Mouse (Mus musculus): Measurements from ENCODE around the gene Mfap3.

The Mfap3 gene

DNA sequence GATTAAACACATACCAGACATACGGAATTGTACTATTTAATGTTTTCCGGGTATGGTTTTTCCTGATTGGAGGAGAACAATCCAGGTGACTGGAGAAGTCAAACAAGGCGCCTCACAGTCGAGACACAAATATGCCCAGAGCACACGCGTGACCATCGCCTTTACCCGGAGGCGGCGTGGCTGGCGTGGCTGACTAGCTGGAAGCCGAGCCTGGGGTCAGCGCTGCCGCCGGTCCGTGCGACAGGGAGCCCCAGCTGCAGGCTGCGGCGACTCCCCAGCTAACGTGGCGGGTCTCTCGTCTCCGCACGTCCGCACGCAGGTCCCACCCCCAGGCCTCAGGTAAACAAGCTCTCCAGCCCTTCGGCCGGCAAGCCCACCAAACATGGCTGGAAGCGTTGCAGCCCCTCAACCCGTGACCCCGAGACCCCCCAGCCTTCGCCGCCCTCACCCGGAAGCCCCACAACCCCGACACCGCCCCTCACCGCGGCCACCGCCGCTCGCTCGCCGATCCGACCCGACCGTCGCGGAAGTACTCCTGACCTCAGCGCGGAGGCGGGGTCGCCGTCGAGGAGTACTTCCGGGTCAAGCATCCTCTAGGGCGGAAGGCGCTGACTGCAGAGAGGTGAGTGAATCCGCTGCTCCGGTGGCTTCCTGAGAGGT lies at the start of gene Mfap3, which contains the start of gene Fam114a2:
Gene Mfap3, plus strand, starts transcription at position 574 of the 660 bp plus-strand sequence.
Gene Fam114a2, minus strand, starts transcription at position 527 of the 660 bp plus-strand sequence.
- DNase-seq: peak; percentile 93 to 94

DNA sequence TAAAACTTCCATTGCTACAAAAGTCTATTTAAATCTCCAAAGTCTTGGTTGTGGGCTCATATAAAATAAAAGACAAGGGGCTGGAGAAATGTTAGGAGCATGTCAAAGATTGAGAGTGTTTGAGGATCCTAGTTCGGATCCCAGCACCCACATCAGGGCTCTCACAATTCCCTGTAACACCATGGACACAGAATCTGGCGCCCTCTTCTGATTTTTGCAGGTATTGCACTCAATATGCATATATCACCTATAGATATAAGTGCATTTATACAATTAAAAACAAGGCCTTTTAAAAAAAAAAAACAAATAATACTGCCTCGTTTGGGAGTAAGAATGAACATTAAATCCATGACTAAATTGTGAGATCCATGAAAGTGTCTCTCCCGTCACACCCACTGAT lies 49.8 kb upstream of the Mfap3 start:
- no peak for DNase-seq

DNA sequence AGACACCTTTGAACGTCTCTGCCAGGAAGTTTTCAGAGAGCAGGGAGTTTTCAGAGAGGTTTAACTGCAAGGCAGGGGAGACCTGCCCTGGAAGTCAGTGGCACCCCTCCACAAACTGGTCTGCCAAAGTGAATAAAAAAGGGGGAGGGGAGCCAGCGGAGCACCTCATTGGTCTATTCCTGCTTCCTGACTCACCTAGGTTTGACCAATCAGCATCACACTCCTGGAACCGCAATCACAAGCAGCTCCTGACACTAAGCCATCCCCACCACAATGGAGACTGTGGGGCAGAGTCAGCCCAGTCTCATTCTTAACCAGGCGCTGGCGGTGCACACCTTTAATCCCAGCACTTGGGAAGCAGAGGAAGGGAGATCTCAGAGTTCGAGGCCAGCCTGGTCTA lies 48.4 kb upstream of the Mfap3 start:
- no peak for DNase-seq

DNA sequence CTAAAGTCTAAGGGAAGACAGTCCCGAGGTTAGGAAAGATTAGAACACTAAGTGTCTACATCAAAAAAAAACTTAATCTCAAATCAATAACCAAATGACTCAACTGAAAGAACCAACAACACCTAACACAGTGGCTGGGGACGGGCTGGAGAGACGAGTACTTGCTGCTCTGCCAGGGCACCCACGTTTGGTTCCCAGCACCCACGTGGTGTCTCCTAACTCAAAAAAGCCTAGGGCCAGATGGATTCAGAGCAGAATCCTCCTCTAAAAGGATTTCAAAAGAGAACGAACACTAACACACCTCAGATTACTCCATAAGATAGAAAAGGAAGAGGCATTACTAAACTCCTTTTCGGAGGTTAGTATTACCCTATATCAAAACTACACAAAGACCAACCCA lies 47.5 kb upstream of the Mfap3 start:
- no peak for DNase-seq

DNA sequence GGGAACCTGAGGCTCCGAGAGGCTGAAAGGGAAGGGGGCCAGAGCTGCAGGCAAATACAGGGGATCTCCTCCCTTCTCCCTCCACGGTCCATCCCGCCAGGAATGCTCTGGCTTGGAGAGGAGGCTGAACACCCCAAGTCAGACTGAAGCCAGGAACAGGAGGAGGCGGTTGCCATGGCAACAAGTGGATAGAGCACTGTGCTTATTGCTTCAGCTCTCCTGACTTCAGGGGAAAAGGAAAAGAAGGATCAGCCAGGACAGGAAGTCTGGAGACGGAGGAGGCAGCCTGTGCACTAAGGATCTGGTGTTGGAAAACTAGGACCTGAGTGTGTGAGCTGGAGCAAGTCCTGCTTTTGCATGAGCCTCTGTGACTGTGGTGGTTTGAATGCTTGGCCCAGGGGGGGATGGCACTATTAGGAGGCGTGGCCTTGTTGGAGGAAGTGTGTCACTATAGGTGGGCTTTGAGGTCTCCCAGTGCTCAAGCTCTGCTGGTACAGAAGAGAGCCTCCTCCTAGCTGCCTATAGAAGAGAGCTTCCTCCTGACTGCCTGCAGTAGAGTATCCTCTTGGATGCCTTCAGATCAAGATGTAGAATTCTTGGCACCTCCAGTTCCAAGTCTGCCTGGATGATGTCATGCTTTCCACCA lies 44.0 kb upstream of the Mfap3 start:
- DNase-seq: no peak

DNA sequence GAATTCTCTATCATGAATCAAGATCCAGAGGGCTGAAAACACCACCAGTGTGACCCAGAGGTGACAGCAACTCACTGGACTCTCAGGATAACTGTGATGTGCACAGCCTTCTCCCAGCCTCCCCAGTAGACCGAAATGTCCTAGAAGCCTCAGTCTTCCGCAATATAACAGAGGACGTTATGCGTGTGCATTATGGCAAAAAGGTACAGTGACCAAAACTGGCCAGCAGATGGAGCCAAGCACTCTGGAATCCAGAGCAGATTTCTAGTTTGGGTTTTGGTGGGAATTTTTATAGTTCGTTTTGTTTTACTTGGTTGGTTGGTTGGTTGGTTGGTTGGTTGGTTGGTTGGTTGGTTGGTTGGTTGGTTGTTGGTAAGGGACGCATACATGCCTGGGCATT lies 43.3 kb upstream of the Mfap3 start:
- DNase-seq: peak; percentile 45 to 49

DNA sequence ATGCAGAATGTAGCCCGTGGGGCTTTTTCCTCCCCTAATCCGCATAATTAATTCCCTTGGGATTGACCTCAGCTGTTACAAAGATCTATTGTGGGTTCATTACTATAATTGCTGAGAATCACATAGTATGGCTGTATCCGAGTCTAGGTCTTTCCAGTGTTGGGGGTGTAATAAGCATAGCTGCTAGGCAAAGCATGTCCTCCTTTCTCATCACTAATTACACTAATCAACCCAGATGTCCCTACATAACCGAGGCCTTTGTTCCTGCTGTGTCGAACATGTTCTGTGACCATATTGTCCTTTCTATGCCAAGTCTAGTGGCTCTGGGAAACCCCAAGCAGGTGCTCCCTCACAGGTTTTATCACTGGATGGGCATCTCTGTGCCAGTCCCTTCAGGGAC lies 40.4 kb upstream of the Mfap3 start:
- DNase-seq: no peak

DNA sequence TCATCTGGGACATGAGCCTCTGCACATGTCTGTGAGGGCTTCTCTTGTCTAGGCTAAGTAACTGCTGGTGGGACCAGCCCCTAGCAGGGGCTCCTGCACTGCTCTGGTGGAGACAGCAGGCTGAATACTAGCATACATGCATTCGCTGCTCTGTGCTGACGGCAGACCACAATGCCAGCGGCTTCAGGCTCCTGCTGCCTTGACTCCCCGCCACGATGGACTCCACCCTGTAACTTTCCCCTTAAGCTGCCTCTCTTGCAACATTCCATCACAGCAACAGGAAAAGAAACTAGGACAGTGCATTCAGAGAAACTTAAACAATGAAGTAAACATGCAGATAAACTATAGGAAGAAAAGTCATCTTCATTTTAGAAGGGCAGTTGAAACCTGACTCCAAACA lies 30.0 kb upstream of the Mfap3 start:
- DNase-seq: no peak

DNA sequence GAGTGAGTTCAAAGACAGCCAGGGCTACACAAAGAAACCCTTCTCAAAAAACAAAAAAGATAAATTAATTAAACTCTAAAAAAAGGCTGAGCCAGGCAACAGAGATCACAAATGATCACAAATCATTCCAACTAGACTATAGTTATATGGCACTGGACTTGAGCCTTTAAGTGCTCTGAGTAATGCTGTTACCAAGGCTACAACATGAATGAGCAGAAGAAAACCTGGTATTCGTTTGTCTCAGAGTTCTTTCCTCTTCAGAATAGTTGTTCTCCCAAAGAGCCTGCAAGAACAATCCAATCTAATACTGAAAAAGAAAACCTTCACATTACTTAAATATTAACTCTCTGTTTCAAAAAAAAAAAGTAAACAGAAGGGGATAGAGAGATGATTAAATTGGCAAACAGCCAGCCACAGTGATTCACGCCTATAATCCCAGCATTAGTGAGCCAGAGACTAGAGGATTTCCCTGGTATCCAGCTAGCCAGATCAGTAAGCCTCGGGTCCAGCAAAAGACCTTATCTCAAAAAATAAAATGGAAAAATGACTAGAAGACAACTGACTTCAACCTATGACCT lies 21.9 kb upstream of the Mfap3 start:
- no peak for DNase-seq

DNA sequence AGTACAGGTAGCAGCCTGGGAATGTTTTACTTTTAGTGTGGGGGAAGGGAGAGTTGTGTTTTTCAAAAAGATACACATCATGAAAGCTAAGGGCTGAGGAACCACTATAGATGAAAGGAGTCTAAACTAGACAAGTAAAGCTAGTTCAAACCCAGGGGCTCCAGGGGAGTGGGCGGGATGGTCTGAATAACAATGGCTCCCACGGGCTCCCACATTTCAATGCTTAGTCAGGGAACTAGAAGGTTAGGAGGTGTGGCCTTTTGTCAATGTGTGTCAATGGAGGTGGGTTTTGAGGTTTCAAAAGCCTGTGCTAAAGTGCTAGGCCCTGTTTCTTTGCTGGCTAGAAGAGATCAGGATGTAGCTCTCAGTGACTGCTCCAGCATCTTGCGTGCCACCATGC lies 20.8 kb upstream of the Mfap3 start:
- no peak for DNase-seq

DNA sequence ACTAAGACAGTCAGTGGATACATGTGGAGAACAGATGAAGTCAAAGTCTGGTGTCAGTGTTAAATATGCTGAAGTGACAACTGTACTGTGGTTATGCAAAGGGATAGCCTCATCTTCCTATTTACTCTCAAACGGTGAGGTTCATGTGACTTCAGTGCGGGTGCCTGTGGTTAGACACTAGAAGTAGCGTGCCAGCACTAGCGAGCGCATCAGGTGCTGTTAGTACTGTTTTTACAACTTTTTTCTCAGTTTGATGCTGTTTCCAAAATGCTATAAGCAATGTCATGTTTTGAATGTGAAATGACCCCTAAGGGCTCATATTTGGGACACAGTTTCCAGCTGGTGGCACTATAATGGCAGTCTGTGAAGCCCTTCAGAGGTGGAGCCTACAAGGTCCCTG lies 20.2 kb upstream of the Mfap3 start:
- no peak for DNase-seq

DNA sequence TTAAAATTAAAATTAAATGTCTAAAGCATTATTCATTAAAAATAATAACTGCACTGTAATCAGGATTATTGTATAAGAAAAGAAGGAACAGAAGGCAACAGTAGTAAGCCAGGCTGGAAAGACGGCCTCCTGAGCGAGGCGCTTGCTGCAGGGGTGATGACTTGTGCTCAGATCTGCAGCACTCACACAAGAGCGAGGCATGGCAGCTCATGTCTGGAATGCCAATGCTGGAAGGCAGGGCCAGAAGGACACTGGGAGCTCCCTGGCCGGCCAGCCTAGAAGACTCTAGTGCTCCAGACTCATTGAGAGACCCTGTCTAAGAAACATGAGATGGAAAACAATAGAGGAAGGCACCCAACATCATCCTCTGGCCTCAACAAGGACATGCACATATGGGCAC lies 15.3 kb upstream of the Mfap3 start:
- no peak for DNase-seq

DNA sequence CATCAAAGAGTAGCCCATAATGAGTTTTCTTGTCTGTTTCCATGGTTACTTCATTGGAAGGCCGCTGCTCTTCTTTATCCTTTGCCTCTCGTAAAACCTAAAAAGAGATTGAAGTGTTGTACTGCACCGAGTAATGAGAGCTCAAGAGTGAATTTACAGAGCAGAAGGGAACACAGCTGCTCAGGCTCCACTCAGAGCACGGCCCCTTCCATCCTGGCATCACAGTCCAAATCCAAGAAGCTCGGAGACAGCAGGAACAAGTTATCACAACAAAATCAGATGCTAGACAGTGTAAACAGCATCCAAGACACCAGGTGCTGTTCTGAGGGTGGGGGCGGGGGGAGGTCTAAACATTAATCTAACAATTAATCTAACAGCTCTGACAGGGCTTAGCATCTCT lies 11.6 kb upstream of the Mfap3 start:
- no peak for DNase-seq

DNA sequence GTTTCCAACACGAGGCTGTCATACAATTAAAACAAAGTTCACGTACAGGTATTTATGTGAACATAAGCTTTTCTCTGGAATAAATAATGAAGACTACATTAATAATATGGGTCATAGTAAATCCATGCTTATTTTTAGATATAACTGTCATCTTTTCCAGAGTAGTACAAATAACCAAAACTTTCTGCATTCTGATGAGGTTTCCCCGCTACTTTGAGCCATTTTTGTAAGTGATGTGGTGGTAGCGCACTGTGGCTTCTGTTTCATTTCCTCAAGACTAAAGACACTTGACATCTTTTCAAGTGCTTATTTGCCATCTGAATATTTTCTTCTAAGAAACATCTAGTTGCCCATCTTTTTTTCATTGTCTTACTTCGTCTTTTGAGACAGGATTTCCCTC lies 3.2 kb upstream of the Mfap3 start:
- no peak for DNase-seq

DNA sequence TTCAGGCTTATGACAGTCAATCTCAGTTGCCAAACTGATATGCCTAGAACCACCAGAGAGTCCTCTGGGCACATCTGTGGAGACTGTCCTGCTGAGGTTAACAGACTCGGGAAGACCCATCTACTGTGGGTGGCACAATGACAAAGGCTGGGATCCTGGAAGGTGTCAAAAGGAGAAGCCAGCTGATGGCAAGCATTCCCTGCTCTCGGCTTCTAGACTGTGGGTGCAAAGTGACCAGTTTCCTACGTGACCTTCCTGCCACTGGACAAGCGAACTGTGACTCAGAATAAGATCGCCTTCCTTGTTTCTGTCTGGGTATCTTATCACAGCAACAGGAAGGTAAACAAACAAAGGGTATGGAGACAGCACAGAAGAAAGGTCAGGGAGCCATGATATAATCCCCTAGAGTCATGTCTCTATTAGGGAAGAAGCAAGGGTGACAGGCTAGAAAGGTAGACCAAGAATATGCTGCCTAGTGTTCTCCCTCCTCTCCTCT lies 1.5 kb upstream of the Mfap3 start:
- DNase-seq: no peak

DNA sequence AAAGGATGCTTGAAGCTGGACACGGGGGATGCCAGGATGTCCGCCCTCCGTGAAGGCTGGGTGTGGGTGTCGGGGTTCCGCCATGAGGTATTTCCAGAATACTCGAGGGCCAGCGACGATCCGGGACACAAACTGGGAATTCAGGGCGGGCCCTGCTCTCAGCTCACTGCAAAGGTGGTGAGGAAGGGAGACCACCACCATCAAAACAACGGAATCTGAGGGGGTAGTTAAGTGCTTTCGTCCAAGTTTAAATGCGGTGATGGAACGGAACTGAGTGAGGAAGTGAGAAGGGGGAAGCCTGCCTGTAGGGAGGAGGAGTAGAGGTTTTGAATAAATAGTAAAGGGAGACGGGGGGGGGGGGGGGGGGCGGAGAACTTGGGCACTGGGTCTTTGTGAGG lies 286 bp downstream of the Mfap3 start:
- no peak for DNase-seq

DNA sequence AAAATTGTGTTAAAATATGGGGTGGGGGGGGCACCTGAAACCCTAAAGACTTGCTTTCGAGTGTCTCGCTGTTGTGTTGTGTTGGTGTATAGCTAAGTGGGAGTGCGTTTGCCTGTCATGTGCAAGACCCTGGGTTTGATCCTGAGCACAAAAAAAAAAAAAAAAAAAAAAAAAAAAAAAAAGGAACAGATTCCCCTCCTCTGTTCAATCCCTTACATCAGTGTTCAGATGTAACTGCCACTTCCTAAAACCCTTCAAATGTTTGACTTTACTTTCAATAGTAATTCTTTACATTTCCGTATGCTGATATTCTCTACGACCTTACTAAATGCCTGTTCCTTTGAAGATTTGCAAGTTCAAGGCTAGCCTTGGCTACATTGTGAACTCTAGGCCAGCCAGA lies 840 bp downstream of the Mfap3 start:
- no peak for DNase-seq

DNA sequence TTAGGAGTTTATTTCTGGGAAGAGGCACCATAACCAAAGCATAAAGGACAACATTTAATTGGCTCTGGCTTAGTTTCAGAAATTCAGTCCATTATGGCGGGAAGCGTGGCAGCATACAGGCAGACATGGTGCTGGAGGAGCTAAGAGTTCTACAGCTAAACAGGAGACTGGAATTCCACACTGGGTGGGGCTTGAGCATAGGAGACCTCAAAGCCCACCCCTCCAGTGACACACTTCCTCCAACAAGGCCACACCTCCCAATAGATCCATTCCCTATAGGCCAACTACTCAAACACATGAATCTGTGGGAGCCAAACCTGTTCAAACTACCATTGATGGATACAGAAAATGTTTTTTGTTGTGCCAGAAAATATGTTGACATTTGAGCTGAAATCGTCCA lies 2.7 kb downstream of the Mfap3 start:
- DNase-seq: no peak

DNA sequence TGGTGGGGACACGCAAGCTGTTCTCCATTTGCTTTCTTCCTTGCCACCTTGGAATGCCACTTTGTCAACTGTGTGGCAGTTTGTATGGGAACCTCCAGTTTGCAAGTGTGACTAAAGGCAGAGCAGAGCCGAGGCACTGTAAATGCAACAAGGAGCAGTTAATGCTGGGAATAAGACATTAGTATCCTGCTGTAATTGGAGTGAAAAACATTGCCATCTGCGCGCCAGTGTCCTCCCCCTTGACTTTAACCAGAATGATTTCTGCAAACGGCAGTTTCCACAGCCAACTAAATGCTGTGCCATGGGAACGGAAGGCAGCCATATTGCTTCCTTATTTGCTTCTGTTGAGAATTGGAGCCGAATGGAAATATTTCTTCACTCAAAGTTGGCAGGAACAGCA lies 3.6 kb downstream of the Mfap3 start:
- DNase-seq: peak; percentile 6 to 8

DNA sequence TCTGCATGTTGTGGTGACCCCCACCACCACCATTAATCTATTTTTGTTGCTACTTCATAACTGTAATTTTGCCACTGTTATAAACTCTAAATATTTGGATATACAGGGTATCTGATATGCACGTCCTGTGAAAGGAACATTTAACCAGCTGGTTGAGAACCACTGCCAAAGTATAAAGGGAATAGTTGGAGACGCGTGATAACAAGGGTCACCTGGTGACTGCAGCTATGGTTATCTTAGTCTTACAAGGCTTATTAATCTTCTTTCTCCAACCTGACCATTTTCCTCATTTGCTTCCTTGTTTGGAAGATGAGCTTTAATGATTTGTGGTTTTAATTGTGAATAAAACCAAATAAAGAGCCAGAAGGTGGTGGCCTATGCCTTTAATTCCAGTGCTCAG lies 5.0 kb downstream of the Mfap3 start:
- DNase-seq: no peak

DNA sequence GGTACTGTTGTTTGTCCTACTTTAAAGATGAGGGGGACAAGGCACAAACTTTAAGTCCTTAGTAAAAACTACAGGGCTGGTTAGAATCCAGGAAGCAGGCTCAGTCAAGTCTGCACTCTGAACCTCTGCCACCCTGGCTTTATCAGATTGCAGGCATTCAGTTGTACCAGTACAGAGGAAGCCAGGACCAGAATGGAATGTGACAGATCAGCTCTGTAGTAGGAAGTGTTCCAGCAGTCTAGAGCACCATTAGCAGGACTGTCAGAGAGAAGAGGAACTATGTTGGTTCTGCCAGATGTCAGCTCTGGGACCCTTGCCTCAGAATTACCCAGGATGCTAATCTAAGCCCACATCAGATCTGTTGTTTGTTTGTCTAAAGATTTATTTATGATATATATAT lies 6.1 kb downstream of the Mfap3 start:
- no peak for DNase-seq

DNA sequence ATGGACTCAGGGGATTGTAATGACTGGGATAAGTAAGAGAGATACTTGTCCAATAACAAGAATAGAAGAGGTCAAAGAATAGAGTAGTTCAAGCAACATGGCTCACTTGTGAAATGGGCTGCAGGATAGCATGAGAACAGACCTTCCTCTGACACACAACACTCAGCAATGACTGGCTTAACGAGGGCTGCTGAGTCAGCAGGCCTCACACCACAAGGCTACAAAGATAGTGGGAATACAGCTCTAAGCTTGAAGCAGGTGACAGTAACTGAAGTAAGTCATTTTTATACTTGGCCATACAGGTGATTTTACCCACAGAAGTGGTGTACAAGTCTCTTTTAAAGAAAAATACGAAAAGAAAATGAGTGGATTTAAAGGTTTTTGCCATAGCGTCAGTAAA lies 7.4 kb downstream of the Mfap3 start:
- no peak for DNase-seq

DNA sequence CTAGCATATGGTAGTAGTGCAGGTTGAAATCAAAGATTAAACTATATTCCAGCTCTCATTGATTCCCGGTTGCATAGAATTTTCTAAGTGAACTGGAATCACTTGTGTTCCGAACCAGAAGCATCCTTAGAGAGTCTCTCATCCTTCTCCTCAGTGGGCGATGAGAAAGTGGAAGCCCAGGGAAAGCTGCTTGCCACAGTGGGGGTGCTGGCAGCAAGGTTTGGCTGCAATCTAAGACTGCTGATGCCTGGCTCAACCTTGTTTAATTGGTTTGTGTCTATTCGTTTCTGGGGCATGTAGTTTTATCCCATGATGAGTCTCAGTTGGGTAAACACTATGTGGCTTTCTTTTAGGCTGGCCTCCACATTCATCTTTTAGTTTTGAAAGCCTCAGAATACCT lies 9.0 kb downstream of the Mfap3 start:
- DNase-seq: peak; percentile 38 to 47

DNA sequence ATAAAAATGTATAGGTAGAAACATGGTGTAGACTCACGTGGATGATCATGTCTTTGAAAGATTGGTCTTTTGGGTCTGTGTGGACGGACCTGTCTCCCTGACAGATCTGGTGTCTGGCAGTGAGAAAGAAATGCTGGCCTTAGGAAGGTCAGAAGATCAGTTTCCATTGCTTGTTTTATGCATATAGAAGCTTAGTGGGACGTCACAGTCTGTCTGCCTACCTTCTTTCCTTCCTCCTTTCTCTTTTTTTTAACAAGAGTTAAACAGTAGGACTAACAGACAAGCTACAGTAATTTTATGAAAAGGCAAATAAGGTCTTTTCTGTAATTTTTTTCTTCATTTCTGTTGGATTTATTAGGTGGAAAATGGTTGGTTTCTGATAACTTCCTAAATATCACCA lies 10.6 kb downstream of the Mfap3 start:
- DNase-seq: no peak

All from cerebellum, postnatal 36 days (tissue).